Mouse (Mus musculus): ENCODE results near the gene Plxna2.

The Plxna2 gene

GRCm38 (mm10) chr1:194622677-194623076 lies 4.7 kb downstream of the Plxna2 start:
- DNase-seq (ENCODE audit: low spot score) = no peak

DNA sequence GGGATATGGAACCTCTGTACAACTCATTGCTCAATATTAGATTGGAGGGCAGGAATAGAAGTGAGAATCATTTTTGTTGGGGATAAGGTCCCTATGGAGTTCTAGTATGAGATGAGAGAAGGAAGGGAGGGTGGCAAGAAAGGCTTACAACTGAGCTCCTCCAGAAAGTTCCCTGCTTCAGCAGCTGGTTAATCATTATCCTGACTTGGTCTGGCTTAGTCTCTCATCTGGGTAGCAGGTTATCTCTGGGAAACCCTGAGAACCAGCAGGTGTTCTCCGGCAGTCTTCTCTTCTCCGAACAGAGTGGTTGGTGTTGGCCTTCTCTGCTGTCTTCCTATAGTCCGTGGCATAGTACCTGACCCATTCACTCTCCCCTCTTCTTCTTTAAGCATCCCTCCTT lies 5.6 kb downstream of the Plxna2 start:
- DNase-seq (ENCODE audit: low spot score) = no peak

GRCm38 (mm10) chr1:194624411-194624810 lies 6.4 kb downstream of the Plxna2 start:
- no peak for DNase-seq (ENCODE audit: low spot score)

- no peak for DNase-seq (ENCODE audit: low spot score)
Measured at GRCm38 (mm10) chr1:194624973-194625372, 7.0 kb downstream of the Plxna2 start.

- DNase-seq (ENCODE audit: low spot score) = no peak
Measured at GRCm38 (mm10) chr1:194626109-194626508, 8.1 kb downstream of the Plxna2 start.

DNA sequence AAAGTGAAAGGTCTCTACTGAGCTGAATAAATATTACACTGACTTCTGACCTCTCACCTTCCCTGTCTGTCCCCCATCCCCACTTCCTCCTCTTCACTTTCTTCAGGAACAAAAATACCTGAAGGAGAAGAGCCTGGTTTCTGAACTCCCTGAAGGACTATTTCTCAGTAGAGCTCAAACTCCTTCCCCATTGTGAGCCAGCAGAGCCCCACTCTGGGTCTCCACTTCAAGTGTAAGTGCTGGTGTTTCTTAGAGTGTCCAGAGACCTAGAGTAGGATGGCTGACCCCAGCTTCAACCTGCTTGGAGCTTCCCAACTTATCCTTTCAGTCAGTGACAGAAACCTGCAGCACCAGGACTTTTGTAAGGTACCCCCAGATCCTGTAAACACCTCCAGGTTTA lies 9.3 kb downstream of the Plxna2 start:
- DNase-seq (ENCODE audit: low spot score) = no peak

GRCm38 (mm10) chr1:194629135-194629689 lies 11.2 kb downstream of the Plxna2 start:
- DNase-seq (ENCODE audit: low spot score) = no peak

DNA sequence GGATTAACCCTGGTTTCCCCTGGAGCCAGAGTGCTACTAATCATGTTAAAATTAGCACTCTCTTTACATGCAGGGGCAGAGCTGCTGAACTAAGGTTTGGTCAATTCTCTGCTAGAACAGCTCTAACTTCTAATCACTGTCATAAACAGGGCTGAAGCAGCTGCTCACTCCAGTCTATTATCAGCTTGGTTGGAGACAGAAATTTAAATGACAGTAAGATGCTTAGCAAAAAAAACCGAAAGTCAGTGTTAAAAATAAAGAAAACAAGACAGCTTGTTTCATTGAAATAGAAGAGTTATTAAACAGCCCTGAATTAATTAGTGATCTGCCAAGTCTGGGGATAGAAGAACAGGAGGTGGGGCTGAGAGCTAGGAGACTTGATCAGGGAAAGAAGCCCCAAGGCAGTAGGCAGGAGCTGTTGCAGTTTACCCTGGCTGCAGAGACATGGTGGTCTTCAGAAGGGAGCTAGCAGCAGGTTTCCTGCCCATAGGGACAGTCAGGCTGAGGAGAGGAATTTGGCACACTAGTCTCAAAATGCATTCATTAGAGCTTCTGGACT lies 12.6 kb downstream of the Plxna2 start:
- no peak for DNase-seq (ENCODE audit: low spot score)

- DNase-seq (ENCODE audit: low spot score) = no peak
Measured at GRCm38 (mm10) chr1:194631574-194631973, 13.6 kb downstream of the Plxna2 start.

- no peak for DNase-seq (ENCODE audit: low spot score)
Measured at GRCm38 (mm10) chr1:194632029-194632428, 14.0 kb downstream of the Plxna2 start.

DNA sequence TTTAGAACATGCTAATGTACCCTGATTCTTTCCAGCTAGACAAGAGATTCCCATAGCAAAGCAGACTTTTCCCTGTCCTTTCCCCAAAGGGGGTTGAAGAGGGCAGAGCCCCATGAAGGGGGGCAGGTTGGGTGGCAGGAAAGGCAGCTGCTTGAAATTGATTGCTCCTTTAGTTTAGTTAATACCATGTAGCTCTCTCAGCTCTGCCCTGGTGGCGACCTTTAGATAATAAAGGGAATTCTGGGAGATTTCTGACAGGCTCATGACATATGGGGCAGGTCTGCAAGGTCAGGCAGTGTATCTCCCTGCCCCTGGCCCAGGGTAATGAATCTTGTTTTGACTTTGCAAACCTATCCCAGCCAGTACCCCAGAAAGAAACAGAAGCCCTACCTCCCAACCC lies 17.4 kb downstream of the Plxna2 start:
- no peak for DNase-seq (ENCODE audit: low spot score)

GRCm38 (mm10) chr1:194635942-194636341 lies 17.9 kb downstream of the Plxna2 start:
- DNase-seq (ENCODE audit: low spot score) = no peak

- no peak for DNase-seq (ENCODE audit: low spot score)
Measured at GRCm38 (mm10) chr1:194637391-194638304, 19.6 kb downstream of the Plxna2 start.

- no peak for DNase-seq (ENCODE audit: low spot score)
Measured at GRCm38 (mm10) chr1:194641601-194642301, 23.7 kb downstream of the Plxna2 start.

DNA sequence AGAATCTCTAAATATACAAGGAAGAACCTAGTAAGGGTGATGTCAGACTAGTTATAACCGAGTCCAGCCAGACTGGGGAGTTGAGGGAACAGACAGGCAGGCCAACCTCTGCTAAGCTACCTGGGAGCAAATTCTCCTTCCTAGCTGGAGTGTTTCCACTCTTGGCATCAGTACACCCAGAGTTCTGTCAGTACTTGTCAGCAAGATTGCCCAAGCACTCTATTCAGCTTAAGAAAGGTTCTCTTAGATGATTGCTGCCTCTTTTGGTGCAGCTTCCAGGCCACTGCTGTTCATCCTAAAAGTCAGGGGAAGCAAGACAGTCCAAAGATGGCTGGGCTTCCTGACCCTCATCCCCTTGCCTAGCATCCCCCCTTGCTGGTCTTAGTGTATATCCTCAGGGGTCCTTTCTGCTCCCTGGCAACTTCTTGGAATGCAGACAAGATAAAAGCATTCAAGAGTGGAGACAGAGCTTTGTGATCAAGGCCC lies 24.3 kb downstream of the Plxna2 start:
- DNase-seq (ENCODE audit: low spot score) = no peak

GRCm38 (mm10) chr1:194643930-194644329 lies 25.9 kb downstream of the Plxna2 start:
- DNase-seq (ENCODE audit: low spot score) = no peak

- DNase-seq (ENCODE audit: low spot score) = no peak
Measured at GRCm38 (mm10) chr1:194645898-194646297, 27.9 kb downstream of the Plxna2 start.

DNA sequence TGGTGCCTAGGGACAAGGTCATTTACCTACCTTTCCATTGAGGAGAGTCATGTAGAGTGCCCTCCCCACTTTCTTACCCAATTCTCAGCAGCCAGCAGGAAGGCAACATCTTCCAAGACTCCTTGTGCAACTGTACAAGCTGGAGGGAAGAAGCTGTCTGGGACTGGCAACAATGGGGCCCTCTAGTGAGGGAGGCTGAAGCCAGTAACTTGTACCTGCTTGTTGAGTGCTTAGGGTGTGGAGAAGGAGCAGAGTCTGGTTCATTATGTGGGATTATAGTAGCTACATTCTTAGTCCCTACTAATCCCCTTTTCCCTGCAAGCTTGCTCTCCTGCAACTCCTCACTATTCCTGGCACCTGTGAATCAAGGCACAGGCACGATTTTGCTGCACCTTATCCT lies 32.1 kb downstream of the Plxna2 start:
- no peak for DNase-seq (ENCODE audit: low spot score)

GRCm38 (mm10) chr1:194650566-194650965 lies 32.5 kb downstream of the Plxna2 start:
- DNase-seq (ENCODE audit: low spot score) = no peak

- DNase-seq (ENCODE audit: low spot score) = no peak
Measured at GRCm38 (mm10) chr1:194651987-194652386, 34.0 kb downstream of the Plxna2 start.

- no peak for DNase-seq (ENCODE audit: low spot score)
Measured at GRCm38 (mm10) chr1:194658459-194659160, 40.6 kb downstream of the Plxna2 start.
